Mouse (Mus musculus): ENCODE measurements around the gene Chd1. TPM values are rescaled to one million over a fixed set of nuclear protein-coding genes. Genes with fewer than 3 reads are reported as not detected.
"Not testable (repeated sequence)": the region's sequence is repeated elsewhere in the genome, so short reads cannot be mapped to it uniquely, and the experiment has no call there.

Gene Chd1
- polyA plus RNA-seq, 1 experiment from 2014 or later: 41.6 TPM

DNA sequence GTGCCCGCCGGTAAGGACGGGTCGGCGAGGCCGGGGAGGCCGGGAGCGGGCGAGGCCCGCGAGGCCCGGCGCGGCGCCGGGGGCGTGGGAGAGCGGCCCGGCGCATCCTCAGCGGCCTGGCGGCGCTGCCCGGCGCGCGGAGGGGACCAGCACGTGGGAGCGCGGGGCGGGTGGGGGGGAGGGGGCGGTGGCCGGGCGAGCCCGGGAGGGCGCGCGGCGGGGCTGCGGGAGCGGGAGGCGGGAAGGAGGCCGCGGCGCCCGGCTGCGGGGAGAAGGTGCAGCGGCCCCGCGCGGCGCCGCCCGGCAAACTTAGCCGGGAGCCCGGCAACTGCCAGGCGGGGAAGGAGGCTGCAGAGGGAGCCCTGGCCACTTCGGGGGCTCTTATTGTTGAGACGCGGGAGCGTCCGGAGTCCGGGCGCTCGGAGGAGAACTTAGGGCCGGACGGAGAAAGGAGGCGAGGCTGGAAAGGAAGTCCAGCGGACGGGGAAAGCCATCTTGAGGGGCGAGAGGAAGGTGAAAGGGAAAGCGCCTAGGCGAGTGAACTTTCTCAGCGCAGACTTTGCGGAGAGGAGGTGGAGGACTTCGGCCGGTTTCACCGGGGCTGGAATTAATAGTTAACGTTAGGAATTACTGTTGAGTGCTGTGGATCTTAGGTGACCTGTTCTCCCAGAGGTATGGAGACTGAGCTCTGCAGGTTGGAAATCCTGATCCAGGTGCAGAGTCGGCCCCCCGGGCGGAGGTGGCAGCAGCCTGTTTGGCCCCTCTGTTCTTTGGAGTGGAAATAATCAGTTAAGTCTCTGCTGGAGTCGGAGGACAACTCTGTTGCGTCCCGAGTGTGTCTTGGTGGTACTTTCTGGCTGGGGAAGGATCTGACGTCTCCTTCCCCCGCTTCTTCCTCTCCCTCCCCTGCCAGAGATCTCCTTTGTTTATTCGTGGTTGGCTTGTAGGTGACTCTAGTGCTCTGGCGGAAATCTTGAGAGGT is 827 bp downstream of the Chd1 start:
- under 1% methylated on average over 53 of the region's 89 CpGs for WGBS
- Histone ChIP-seq H3K27ac (peak overlapping the region; percentile 97), H3K9me3 (replicated peaks) (no peaks in the 10 kb centered on the region), H3K36me3 (peaks cover 17% of the 10 kb centered on the region), H3K4me2 (replicated peaks) (peak overlapping the region; percentile 87), H3K27me3 (no peaks in the 10 kb centered on the region), H3K4me1 (peaks cover 19% of the 10 kb centered on the region), H3K4me3 (peak overlapping the region; percentile 94), H3K9ac (peak overlapping the region; percentile 97)
- peak; percentile 70 for ATAC-seq (ENCODE audit: low FRiP score)

DNA sequence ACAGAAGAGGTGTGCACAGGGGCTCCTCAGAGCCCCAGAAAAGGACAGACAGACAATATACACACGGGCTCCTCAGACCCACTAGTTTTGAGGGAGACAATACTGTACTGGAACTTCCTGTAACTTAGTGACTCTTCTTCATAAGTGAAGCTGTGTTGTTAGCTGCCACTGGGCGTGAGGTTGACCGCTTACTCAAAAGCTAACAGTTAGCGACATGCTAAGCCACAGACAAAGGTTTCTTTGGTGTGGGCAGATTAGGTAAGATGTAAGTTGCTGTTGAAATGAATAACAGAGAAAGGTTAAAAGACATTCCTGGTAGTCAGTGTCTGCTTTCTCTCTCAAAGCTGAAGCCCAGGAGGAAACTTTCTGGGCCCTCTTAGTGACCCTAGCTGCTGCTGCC is 9.7 kb downstream of the Chd1 start:
- Histone ChIP-seq H3K9me3 (replicated peaks) (no peaks in the 10 kb centered on the region), H3K27me3 (no peaks in the 10 kb centered on the region), H3K4me2 (replicated peaks) (no peak overlapping the region), H3K9ac (no peak overlapping the region), H3K27ac (no peak overlapping the region), H3K4me1 (no peaks in the 10 kb centered on the region), H3K36me3 (peaks cover 18% of the 10 kb centered on the region), H3K4me3 (no peak overlapping the region)
- no peak for ATAC-seq (ENCODE audit: low FRiP score)
- WGBS: 90% methylated on average over 4 of the region's 4 CpGs

DNA sequence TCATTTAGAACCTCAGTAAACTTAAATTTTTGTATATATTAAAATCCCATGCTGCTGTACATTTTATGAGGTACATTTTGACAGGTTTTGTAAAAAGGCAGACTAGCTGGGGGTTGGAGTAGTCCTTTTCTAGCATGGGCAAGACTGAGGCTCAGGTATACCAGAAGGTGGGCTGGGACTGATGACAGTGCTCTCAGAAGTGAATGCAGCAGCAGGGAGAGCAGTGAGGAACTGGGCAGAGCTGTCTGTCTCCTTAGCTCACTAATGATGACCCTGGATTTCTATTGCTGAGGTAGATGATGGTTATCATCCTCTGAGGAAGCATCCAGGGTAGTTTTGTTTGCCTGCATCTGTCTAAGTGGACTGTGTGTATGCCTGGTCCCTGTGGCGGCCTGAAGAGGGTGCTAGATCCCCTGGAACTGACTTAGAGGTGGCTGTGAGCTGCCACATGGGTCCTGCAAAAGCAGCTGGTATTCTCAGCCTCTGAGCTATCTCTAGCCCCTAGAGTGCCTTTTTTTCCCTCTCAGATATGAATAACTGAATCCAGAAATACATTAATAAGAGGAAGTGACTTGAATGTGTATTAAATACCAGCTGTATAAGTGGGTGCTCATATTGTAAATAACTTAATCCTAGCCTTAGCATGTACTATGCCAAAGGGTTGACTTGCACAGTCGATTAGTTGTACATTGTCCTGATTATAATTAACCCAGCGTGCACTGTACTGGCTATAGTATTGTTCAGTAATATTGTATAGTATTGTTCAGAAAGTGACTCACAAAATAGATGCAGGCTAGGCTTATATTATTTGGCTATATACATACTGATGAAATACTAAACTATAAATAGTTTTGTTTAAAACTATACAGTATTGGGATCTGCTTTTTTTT is 10.5 kb downstream of the Chd1 start:
- peak; percentile 72 for ATAC-seq (ENCODE audit: low FRiP score)
- no peak overlapping the region for H3K9ac ChIP-seq
- WGBS: 72% methylated on average over 3 of the region's 3 CpGs
- H3K27me3 ChIP-seq: no peaks in the 10 kb centered on the region
- H3K4me1 ChIP-seq: no peaks in the 10 kb centered on the region
- no peak overlapping the region for H3K4me2 ChIP-seq (replicated peaks)
- H3K9me3 ChIP-seq (replicated peaks): no peaks in the 10 kb centered on the region
- no peak overlapping the region for H3K27ac ChIP-seq
- no peak overlapping the region for H3K4me3 ChIP-seq
- peaks cover 16% of the 10 kb centered on the region for H3K36me3 ChIP-seq

DNA sequence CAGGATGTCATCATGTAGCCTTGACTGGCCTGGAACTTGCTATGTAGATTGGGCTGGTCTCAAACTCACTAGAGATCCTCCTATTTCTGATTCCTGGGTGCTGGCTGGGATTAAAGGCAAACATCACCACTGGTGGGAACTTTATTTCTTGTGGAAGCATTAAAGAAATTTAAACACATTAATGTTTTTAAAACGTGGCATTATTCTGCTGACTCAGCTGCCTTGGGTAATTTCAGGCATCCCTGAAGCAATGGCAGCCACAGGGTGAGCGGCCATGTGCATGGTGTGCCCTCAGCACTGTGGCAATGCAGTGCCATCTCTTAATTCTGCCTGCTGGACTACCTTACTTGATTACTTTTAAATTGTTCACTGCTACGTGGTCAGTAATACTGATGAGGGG is 11.2 kb downstream of the Chd1 start:
- H3K27me3 ChIP-seq: no peaks in the 10 kb centered on the region
- no peak overlapping the region for H3K4me3 ChIP-seq
- no peak overlapping the region for H3K27ac ChIP-seq
- 92% methylated on average over 3 of the region's 3 CpGs for WGBS
- H3K9me3 ChIP-seq (replicated peaks): no peaks in the 10 kb centered on the region
- no peak overlapping the region for H3K9ac ChIP-seq
- H3K4me1 ChIP-seq: no peaks in the 10 kb centered on the region
- H3K36me3 ChIP-seq: peaks cover 10% of the 10 kb centered on the region; the same call in 1 of the 2 replicates
- ATAC-seq (ENCODE audit: low FRiP score): no peak
- no peak overlapping the region for H3K4me2 ChIP-seq (replicated peaks)

DNA sequence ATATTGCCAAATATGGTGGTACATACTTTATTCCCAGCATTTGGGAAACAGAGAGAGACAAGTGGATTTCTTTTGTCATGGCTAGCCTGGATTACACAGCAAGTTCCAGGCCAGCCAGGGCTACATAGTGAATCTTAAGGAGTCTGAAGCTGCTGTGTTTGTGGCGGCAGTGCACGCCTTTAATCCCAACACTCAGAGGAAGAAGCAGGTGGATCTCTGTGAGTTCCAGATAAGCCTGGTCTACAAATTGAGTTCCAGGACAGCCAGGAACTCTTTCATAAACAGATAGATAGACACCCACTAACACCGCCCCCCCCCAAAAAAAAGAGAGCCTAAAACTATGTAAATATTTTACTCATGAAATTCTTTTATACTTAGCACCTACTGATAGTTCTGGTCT is 16.1 kb downstream of the Chd1 start:
- Histone ChIP-seq H3K9me3 (replicated peaks) (no peaks in the 10 kb centered on the region), H3K4me3 (no peak overlapping the region), H3K27me3 (no peaks in the 10 kb centered on the region), H3K27ac (no peak overlapping the region), H3K36me3 (peaks cover 10% of the 10 kb centered on the region), H3K4me1 (no peaks in the 10 kb centered on the region), H3K9ac (no peak overlapping the region), H3K4me2 (replicated peaks) (no peak overlapping the region)
- ATAC-seq (ENCODE audit: low FRiP score): no peak
- 95% methylated on average over 3 of the region's 3 CpGs for WGBS

DNA sequence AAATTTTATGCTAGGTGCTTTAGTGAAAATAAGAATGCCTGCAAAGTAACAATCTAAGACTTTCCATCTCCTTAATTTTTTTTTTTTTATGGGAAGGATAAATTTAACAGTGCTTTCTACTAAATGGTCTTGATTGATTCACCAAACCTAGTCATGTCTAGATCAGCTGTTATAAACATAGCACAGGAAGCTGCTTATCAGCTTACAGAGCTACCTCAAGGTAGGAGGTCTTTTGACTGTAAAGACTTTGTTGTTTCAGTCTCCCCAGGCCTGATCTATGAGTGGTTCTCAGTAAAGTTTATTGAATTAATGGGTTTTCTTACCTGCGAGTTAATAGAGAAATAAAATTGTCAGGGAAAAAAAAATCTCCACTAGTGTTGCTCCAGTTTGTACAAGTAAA is 18.5 kb downstream of the Chd1 start:
- H3K27ac ChIP-seq: no peak overlapping the region
- 84% methylated on average over 1 of the region's 1 CpGs for WGBS
- H3K4me2 ChIP-seq (replicated peaks): no peak overlapping the region
- no peaks in the 10 kb centered on the region for H3K4me1 ChIP-seq
- no peaks in the 10 kb centered on the region for H3K9me3 ChIP-seq (replicated peaks)
- ATAC-seq (ENCODE audit: low FRiP score): no peak
- H3K9ac ChIP-seq: no peak overlapping the region
- no peaks in the 10 kb centered on the region for H3K27me3 ChIP-seq
- no peak overlapping the region for H3K4me3 ChIP-seq
- peaks cover 31% of the 10 kb centered on the region for H3K36me3 ChIP-seq

DNA sequence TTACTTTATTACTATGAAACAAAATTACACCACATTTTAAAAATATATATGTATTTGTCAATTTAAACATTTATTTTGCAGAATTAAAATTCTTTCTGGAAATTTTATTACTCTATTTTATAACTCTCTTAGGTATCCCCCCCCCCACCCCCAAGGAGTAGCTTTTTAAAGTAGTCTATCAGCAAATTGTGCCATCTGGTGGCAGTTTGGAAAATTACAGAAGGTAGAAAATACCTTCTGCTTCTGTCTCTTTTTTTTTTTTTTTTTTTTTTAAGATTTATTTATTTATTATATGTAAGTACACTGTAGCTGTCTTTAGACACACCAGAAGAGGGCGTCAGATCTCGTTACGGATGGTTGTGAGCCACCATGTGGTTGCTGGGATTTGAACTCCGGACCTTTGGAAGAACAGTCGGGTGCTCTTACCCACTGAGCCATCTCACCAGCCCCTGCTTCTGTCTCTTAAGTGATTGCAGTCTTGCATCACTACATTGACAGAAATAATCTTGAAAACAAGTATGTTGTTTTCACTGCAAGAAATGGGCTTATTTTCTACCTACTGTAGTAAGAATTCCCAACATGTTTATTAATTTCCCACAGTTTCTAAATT is 19.2 kb downstream of the Chd1 start:
- not testable (repeated sequence) for H3K9ac ChIP-seq; H3K27me3 ChIP-seq; ATAC-seq (ENCODE audit: low FRiP score); H3K27ac ChIP-seq; H3K4me1 ChIP-seq; H3K9me3 ChIP-seq (replicated peaks); H3K4me2 ChIP-seq (replicated peaks); H3K4me3 ChIP-seq
- peaks cover 31% of the 10 kb centered on the region for H3K36me3 ChIP-seq
- 99% methylated on average over 4 of the region's 5 CpGs for WGBS

DNA sequence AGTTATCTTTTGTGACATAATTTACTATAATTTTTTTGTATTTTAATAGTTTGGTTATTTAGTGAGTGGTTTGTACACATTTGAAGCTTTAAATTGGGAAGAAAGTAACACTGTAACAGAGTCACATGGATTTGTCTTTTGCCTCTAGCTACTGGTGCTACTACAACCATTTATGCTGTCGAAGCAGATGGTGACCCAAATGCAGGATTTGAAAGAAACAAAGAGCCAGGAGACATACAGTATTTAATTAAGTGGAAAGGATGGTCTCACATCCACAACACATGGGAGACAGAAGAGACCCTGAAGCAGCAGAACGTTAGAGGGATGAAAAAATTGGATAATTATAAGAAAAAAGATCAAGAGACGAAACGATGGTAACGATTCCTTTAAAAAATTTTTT is 26.9 kb downstream of the Chd1 start:
- Histone ChIP-seq H3K9me3 (replicated peaks) (no peaks in the 10 kb centered on the region), H3K4me2 (replicated peaks) (no peak overlapping the region), H3K27ac (no peak overlapping the region), H3K9ac (no peak overlapping the region), H3K4me1 (no peaks in the 10 kb centered on the region), H3K4me3 (no peak overlapping the region), H3K27me3 (no peaks in the 10 kb centered on the region), H3K36me3 (peaks cover 53% of the 10 kb centered on the region)
- ATAC-seq (ENCODE audit: low FRiP score): no peak
- WGBS: 87% methylated on average over 5 of the region's 5 CpGs

DNA sequence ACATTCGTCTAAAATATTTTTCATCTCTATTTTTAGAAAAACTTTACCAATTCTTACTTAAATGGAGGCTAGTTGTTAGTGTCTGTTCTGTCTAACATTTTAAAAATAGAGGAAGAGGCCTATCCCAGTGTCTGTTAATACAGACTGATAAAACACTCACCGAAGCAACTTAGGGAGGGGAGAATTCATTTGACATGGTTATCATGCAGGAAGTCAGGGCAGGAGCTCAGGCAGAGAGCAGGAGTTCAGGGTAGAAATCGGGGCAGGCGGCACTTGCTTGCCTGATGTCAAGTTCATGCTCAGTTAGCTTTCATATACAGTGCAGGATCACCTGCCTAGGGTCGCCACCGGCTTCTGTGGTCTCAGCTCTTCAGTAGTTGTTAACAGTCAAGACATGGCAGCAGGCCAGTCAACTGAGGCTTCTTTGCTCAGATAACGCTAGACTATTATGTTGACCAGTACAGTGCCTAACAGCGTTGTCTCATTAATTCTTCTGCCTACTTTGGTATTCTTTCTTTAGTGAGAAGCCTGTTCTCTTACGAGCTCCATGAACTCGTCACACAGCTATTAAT is 32.7 kb downstream of the Chd1 start:
- H3K27ac ChIP-seq: no peak overlapping the region
- H3K27me3 ChIP-seq: no peaks in the 10 kb centered on the region
- H3K4me3 ChIP-seq: no peak overlapping the region
- ATAC-seq (ENCODE audit: low FRiP score): no peak
- H3K4me1 ChIP-seq: no peaks in the 10 kb centered on the region
- H3K9me3 ChIP-seq (replicated peaks): no peaks in the 10 kb centered on the region
- H3K36me3 ChIP-seq: peaks cover 43% of the 10 kb centered on the region
- H3K4me2 ChIP-seq (replicated peaks): no peak overlapping the region
- WGBS: 94% methylated on average over 10 of the region's 10 CpGs
- no peak overlapping the region for H3K9ac ChIP-seq

DNA sequence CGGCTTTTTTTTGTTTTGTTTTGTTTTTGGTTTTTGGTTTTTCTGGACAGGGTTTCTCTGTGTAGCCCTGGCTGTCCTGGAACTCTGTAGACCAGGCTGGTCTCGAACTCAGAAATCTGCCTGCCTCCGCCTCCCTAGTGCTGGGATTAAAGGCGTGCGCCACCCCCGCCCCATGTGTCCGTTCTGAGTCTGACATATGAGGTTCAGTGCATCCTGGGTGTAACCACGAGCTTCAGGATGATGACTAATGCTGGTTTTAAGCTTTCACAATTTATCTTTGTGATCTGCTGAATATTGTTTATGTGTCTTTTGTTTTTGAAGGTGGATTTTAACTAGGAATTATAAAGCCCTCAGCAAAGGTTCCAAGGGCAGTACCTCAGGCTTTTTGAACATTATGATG is 37.1 kb downstream of the Chd1 start:
- peaks cover 48% of the 10 kb centered on the region for H3K36me3 ChIP-seq
- no peaks in the 10 kb centered on the region for H3K4me1 ChIP-seq
- H3K4me3 ChIP-seq: no peak overlapping the region
- H3K27me3 ChIP-seq: no peaks in the 10 kb centered on the region
- no peak overlapping the region for H3K27ac ChIP-seq
- H3K4me2 ChIP-seq (replicated peaks): no peak overlapping the region
- no peak overlapping the region for H3K9ac ChIP-seq
- H3K9me3 ChIP-seq (replicated peaks): no peaks in the 10 kb centered on the region
- 91% methylated on average over 8 of the region's 8 CpGs for WGBS
- ATAC-seq (ENCODE audit: low FRiP score): no peak

DNA sequence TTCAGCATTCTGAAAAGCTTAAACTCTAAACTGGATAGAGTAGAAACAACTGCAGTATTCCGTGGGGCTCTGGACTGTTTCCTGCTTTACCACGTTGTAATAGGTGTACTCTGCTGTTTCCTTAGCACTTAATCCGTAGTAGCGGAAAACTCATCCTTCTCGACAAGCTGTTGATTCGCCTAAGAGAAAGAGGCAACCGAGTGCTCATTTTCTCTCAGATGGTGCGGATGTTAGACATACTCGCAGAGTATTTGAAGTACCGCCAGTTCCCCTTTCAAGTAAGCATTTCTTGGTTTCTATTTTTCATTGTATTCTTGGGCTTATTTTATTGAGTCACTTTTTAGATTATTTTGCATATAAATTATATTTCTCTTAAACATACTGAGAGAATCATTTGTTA is 38.2 kb downstream of the Chd1 start:
- Histone ChIP-seq H3K27me3 (no peaks in the 10 kb centered on the region), H3K9me3 (replicated peaks) (no peaks in the 10 kb centered on the region), H3K9ac (no peak overlapping the region), H3K27ac (no peak overlapping the region), H3K4me3 (no peak overlapping the region), H3K4me2 (replicated peaks) (no peak overlapping the region), H3K36me3 (peaks cover 47% of the 10 kb centered on the region), H3K4me1 (no peaks in the 10 kb centered on the region)
- ATAC-seq (ENCODE audit: low FRiP score): no peak
- 94% methylated on average over 10 of the region's 10 CpGs for WGBS

DNA sequence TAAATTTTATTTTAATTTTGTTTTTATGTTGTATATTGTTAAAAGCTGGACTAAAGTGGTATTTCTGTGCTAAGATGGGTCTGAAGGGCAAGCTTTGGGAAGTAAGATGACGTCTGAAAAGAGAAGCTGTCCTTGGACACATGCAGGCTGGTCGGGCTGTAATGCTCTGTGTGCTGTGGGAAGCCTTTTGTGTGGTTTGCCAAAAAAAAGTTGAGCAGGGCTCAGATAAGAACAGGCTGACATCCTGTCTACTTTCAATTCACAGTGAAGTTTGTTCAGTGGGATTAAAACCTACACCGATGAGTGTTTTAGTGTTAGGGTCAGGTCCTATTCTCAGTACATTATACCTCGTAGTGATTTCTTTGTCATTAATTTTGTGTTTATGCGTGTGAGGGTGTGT is 38.6 kb downstream of the Chd1 start:
- Histone ChIP-seq H3K9me3 (replicated peaks) (no peaks in the 10 kb centered on the region), H3K4me1 (no peaks in the 10 kb centered on the region), H3K36me3 (peaks cover 51% of the 10 kb centered on the region), H3K27ac (no peak overlapping the region), H3K9ac (no peak overlapping the region), H3K4me3 (no peak overlapping the region), H3K27me3 (no peaks in the 10 kb centered on the region), H3K4me2 (replicated peaks) (no peak overlapping the region)
- ATAC-seq (ENCODE audit: low FRiP score): no peak
- 92% methylated on average over 5 of the region's 5 CpGs for WGBS
